Mouse (Mus musculus): ENCODE measurements around the gene Peg12. TPM values are rescaled to one million over a fixed set of nuclear protein-coding genes. Genes with fewer than 3 reads are reported as not detected.

Gene Peg12
- polyA plus RNA-seq, 1 experiment from 2014 or later: 26.3 TPM

- DNase-seq (ENCODE audit: low spot score) (no peak), ATAC-seq (ENCODE audit: low read depth) (no peak)
- H3K9ac ChIP-seq (ENCODE audit: low read depth, low read length): no peak overlapping the region
- H3K4me2 ChIP-seq (ENCODE audit: low read depth, low read length): no peak overlapping the region
- H3K27me3 ChIP-seq (replicated peaks; ENCODE audit: control insufficient read depth, insufficient read depth, low read length): no peaks in the 10 kb centered on the region
- no peaks in the 10 kb centered on the region for H3K4me1 ChIP-seq (ENCODE audit: control insufficient read depth, insufficient read depth, low read length)
- no peak overlapping the region for H3K27ac ChIP-seq (replicated peaks; ENCODE audit: low read depth, low read length)
- H3K36me3 ChIP-seq (ENCODE audit: control insufficient read depth, insufficient read depth, low read length): no peaks in the 10 kb centered on the region
- WGBS: 51% methylated on average over 1 of the region's 1 CpGs
- no peak overlapping the region for H3K4me3 ChIP-seq (ENCODE audit: low read depth, low read length)
- H3K9me3 ChIP-seq (ENCODE audit: control insufficient read depth, low read length): 0 out of 2 replicates have a peak, but pooled peaks cover 5% of the 10 kb centered on the region
Measured at GRCm38 (mm10) chr7:62415222-62415621, 49.1 kb downstream of the Peg12 start.

Other genes starting within 250 kb of the Peg12 start
- gene Ndn, start 117.9 kb downstream of the Peg12 start, polyA plus RNA-seq (2014; fragmentation: Nextera tagmentation; extraction: Ambion mirVana): 205 and 214 TPM in 2 replicates
- 12.9 and 13.3 TPM in 2 replicates for gene Magel2, start 87.5 kb downstream of the Peg12 start, polyA plus RNA-seq (2014; fragmentation: Nextera tagmentation; extraction: Ambion mirVana)
- gene Mkrn3, start 44.4 kb downstream of the Peg12 start, polyA plus RNA-seq (2014; fragmentation: Nextera tagmentation; extraction: Ambion mirVana): 6.2 TPM in 2 replicates